Mouse (Mus musculus) cerebellum, adult 18-20 months (tissue): ENCODE measurements around the gene Brpf1.

ENCODE experiments used
- DNase-seq, 2 experiments: peaks; one replicate each; pipeline ENCODE4 v3.0.0; 2021

Brpf1 gene

GRCm38 (mm10) chr6:113361476-113361875 is 54.5 kb downstream of the Brpf1 start:
- DNase-seq = no peak

- DNase-seq = no peak
Observed at GRCm38 (mm10) chr6:113362241-113362640, 55.3 kb downstream of the Brpf1 start.

DNA sequence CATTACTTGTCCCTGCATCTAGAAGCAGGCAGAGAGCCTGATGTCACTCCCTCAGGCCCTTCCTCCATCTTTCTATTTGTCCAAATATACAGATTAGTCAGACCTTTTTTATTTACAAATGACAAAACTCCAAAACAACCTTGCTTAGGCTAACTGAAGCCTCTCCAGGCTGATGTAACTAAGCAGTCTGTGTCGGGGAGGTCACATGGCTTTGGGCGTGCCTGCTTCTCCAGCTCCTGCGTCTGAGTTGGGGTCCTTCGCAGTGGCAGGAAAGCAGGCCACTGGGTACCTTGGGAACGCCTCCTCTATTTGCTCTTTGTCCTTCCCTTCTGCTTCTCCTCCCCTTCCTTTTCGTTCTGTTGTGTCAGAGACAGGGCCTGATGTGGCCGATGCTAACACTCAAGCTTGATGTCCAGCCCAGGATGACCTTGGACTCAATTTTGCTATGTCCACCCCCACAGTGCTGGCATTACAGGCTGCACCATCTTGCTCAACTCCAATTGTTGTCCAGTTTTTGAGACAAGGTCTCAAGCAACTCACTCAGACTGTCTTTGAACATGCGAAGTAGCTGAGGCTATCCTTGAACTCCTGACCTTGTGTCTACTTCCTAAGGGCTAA is 57.7 kb downstream of the Brpf1 start:
- no peak for DNase-seq

DNA sequence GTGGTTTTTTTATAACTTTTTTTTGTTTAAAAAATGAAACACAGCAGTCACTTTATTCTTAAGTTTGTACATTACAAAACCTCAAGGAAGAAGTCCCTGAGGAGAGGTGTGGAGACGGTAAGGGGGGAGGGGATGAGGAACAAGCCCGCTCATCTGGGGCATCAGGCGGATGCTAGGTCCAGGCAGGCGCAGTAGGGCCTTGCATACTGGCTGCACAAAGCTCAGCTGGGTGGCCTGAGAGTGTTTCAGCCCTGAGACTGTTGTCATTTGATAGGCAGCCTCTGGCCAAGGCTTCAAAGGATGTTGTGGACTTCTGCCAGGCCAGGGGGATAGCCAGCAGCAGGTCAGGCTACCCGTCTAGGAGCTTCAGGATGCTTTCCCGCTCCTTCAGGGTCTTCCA is 59.7 kb downstream of the Brpf1 start:
- no peak for DNase-seq

- DNase-seq = no peak
Observed at GRCm38 (mm10) chr6:113367574-113367973, 60.6 kb downstream of the Brpf1 start.

DNA sequence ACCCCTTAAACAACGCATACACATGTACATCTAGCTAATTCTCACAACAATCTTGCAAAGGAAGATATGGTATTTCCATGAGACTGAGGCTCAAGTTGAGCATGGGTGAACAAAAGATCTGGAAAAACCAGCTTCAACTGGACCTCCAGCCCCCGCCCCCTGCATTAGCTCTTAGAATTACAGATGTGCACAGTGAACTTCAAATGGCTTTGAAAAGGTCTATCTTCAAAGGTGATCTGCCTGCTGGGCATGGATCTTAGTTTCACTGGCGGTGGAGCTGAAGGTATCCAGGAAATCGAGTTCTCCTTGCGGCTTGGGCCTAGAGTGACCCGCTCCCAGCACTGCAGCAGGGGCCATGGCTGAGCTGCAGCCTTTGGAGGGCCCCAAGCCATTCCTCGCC is 61.2 kb downstream of the Brpf1 start:
- DNase-seq = no peak

DNA sequence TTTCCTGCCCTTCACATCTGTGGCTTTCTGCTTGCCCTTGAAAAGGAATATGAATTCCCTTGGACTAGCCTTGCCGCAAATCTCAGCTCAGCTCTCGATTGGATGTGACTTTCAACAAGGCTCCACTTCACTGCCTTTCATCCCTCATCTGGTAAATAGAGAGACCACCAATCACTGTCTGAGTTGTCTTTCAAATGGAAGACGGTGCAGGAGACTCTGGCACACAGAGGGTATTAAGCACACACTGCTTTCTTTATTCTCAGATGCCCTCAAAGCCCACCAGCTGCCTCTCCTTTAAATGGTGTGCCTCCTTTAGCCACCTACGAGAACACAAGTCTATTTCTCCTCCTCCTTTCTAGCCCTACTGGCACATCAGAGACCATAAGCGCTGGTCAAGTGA is 61.6 kb downstream of the Brpf1 start:
- DNase-seq = no peak

GRCm38 (mm10) chr6:113370194-113370929 is 63.4 kb downstream of the Brpf1 start:
- no peak for DNase-seq

DNA sequence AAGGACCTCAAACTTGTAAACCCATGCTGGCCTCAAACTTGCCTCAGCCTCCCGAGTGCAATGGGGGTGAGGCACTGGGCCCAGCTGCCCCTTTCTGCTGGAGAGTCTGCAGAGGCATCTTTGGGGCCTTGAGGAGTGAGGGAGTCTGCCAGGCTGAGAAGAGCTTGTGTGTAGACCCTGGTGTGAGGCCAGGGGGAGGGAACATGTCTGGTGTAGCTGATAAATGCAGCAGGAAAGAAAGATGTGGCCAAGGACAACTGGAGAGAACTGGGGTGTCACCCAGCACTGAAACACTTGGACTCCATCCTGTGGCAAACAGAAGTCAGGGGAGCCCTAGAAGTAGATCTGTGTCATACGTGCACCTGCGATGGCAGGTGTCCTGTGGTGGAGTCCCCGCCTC is 66.6 kb downstream of the Brpf1 start:
- no peak for DNase-seq
